Mouse (Mus musculus) CH12.LX (cell line): ENCODE data around the gene Dhx30.

Source experiments
- CTCF ChIP-seq, 2 experiments: IDR thresholded peaks in 1 of 2; conservative IDR thresholded peaks in 1 of 2; 2 replicates each; pipeline ENCODE4 v1.5.1; 2011 to 2012; ENCODE audit warnings: low read depth in 2 of 2, low read length in 2 of 2, improper control_type of control experiment in 1 of 2, inconsistent platforms in 1 of 2, mild to moderate bottlenecking in 1 of 2, moderate library complexity in 1 of 2
- EP300 ChIP-seq: IDR thresholded peaks from 2 replicates; pipeline ENCODE4 v1.6.1; 2011; ENCODE audit warnings: low read length, improper control_type of control experiment
- GABPA ChIP-seq: IDR thresholded peaks from 2 replicates; pipeline ENCODE4 v1.6.1; 2012; ENCODE audit warnings: low read depth, low read length, improper control_type of control experiment, inconsistent platforms; ENCODE audit not compliant: insufficient replicate concordance
- IRF4 ChIP-seq: IDR thresholded peaks from 2 replicates; pipeline ENCODE4 v1.6.1; 2014; ENCODE audit warnings: low read depth, mild to moderate bottlenecking, inconsistent platforms, low read length, improper control_type of control experiment
- POLR2A ChIP-seq: IDR thresholded peaks from 2 replicates; pipeline ENCODE4 v1.6.1; 2011; ENCODE audit warnings: low read depth, mild to moderate bottlenecking, improper control_type of control experiment, low read length
- RAD21 ChIP-seq: IDR thresholded peaks from 2 replicates; pipeline ENCODE4 v1.6.1; 2011; ENCODE audit warnings: low read depth, mild to moderate bottlenecking, low read length, improper control_type of control experiment, moderate library complexity
- UBTF ChIP-seq: IDR thresholded peaks from 2 replicates; pipeline ENCODE4 v1.6.1; 2012; ENCODE audit warnings: low read depth, mild to moderate bottlenecking, inconsistent platforms, low read length, improper control_type of control experiment, moderate library complexity

GRCm38 (mm10) chr9:110131525-110132197 lies 14.0 kb upstream of the Dhx30 start:
- no peak for TF ChIP-seq GABPA
- TF ChIP-seq CTCF (conservative IDR thresholded peaks at IDR 0.05 in 1 of 2, IDR thresholded peaks at IDR 0.05 in 1 of 2; ENCODE audit: low read depth in 2 of 2, low read length in 2 of 2), result no peak
- TF ChIP-seq EP300, result no peak
- TF ChIP-seq UBTF, result no peak
- TF ChIP-seq IRF4, result peak; percentile 35; the same call in 1 of the 2 replicates
- TF ChIP-seq RAD21, result no peak
- peak; percentile 89 for TF ChIP-seq POLR2A
